Mouse (Mus musculus) CH12.LX (cell line): ENCODE data around the gene C730034F03Rik.

Experiments
- CTCF ChIP-seq, 2 experiments: IDR thresholded peaks in 1 of 2; conservative IDR thresholded peaks in 1 of 2; 2 replicates each; pipeline ENCODE4 v1.5.1; 2011 to 2012; ENCODE audit warnings: low read depth in 2 of 2, low read length in 2 of 2, improper control_type of control experiment in 1 of 2, inconsistent platforms in 1 of 2, mild to moderate bottlenecking in 1 of 2, moderate library complexity in 1 of 2
- EP300 ChIP-seq: IDR thresholded peaks from 2 replicates; pipeline ENCODE4 v1.6.1; 2011; ENCODE audit warnings: low read length, improper control_type of control experiment
- JUND ChIP-seq: conservative IDR thresholded peaks from 2 replicates; pipeline ENCODE4 v1.6.1; 2011; ENCODE audit warnings: low read depth, low read length, improper control_type of control experiment
- MAX ChIP-seq: IDR thresholded peaks from 2 replicates; pipeline ENCODE4 v1.6.1; 2011; ENCODE audit warnings: low read length, improper control_type of control experiment
- MAZ ChIP-seq: IDR thresholded peaks from 2 replicates; pipeline ENCODE4 v1.6.1; 2012; ENCODE audit warnings: low read depth, mild to moderate bottlenecking, inconsistent platforms, low read length, improper control_type of control experiment, moderate library complexity
- MYC ChIP-seq: IDR thresholded peaks from 2 replicates; pipeline ENCODE4 v1.6.1; 2011; ENCODE audit warnings: low read depth, mild to moderate bottlenecking, improper control_type of control experiment, low read length
- POLR2A ChIP-seq: IDR thresholded peaks from 2 replicates; pipeline ENCODE4 v1.6.1; 2011; ENCODE audit warnings: low read depth, mild to moderate bottlenecking, improper control_type of control experiment, low read length
- RCOR1 ChIP-seq: conservative IDR thresholded peaks from 2 replicates; pipeline ENCODE4 v1.6.1; 2012; ENCODE audit warnings: low read depth, mild to moderate bottlenecking, inconsistent platforms, low read length, improper control_type of control experiment
- TCF12 ChIP-seq: IDR thresholded peaks from 2 replicates; pipeline ENCODE4 v1.6.1; 2014; ENCODE audit warnings: low read depth, mild to moderate bottlenecking, inconsistent platforms, low read length, improper control_type of control experiment

DNA sequence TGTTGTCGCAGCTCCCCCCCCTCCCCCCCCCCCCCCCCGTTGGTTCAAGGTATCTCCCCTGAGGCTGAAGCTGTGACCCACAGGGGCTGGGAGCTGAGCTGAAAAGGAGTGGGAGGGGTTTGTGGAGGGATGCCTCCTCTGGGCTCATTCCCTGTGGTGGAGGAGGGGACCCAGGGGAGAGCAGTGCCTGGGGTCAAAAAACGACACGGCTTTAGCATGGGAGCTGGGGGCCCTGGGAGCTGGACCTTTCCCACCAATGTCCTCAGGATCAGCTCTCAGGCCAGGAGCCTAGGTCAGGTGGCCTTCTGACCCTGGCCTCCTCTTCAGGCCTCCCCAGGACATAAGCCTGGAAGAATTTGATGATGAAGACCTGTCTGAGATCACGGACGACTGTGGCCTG, 25.5 kb downstream of the C730034F03Rik start:
- TF ChIP-seq JUND (no peak), MAX (no peak), CTCF (conservative IDR thresholded peaks at IDR 0.05 in 1 of 2, IDR thresholded peaks at IDR 0.05 in 1 of 2; ENCODE audit: low read depth in 2 of 2, low read length in 2 of 2) (no peak), MYC (no peak), EP300 (no peak), RCOR1 (no peak), TCF12 (no peak), POLR2A (no peak), MAZ (no peak)
